In genomic region chr2:109298160-109298559, GRCm38 (mm10) we compare ENCODE assay signal across 27 mouse cellular contexts.
"Had no signal": no experiment of that assay in that cellular context is flagged by ENCODE, and none has a peak within 500 bp of the region (broad histone marks: within the 10 kb centered on the region; RNA-seq: fewer than 3 reads in every experiment).

No protein-coding gene starts in this region.

- H3K4me2 ChIP-seq: embryonic facial prominence, embryonic 12.5 days; embryonic facial prominence, embryonic 13.5 days; embryonic facial prominence, embryonic 15.5 days; forebrain, embryonic 12.5 days; forebrain, embryonic 13.5 days; forebrain, embryonic 15.5 days had no signal

- H3K27ac ChIP-seq: embryonic facial prominence, embryonic 10.5 days; embryonic facial prominence, embryonic 12.5 days; embryonic facial prominence, embryonic 13.5 days; embryonic facial prominence, embryonic 15.5 days; forebrain, embryonic 10.5 days; forebrain, embryonic 12.5 days; forebrain, embryonic 13.5 days; forebrain, embryonic 15.5 days; gastrocnemius, adult 2 months; heart, adult 2 months had no signal

- H3K4me1 ChIP-seq: embryonic facial prominence, embryonic 10.5 days; embryonic facial prominence, embryonic 12.5 days; embryonic facial prominence, embryonic 13.5 days; embryonic facial prominence, embryonic 15.5 days; forebrain, embryonic 10.5 days; forebrain, embryonic 12.5 days; forebrain, embryonic 13.5 days; forebrain, embryonic 15.5 days had no signal

- H3K9ac ChIP-seq: embryonic facial prominence, embryonic 12.5 days; embryonic facial prominence, embryonic 13.5 days; embryonic facial prominence, embryonic 15.5 days; forebrain, embryonic 12.5 days; forebrain, embryonic 13.5 days; forebrain, embryonic 15.5 days; forebrain, postnatal 0 days had no signal

- DNase-seq: cerebellum, adult 8-10 months; cerebellum, adult 9-10 months; cerebellum, adult 9-11 months; cerebellum, postnatal 10 days; cerebellum, postnatal 14 days; cerebellum, postnatal 25 days; cerebellum, postnatal 36 days; embryo, embryonic 11 days; forebrain, postnatal 0 days; gastrocnemius, adult 2 months; gastrocnemius, postnatal 10 days; gastrocnemius, postnatal 25 days; gastrocnemius, postnatal 36 days; heart, adult 11 months; heart, adult 18-20 months; heart, adult 2 months had no signal

- H3K27me3 ChIP-seq: embryonic facial prominence, embryonic 12.5 days; embryonic facial prominence, embryonic 13.5 days; embryonic facial prominence, embryonic 15.5 days; forebrain, embryonic 12.5 days; forebrain, embryonic 13.5 days; forebrain, embryonic 15.5 days had no signal

- H3K9me3 ChIP-seq: embryonic facial prominence, embryonic 10.5 days; embryonic facial prominence, embryonic 12.5 days; embryonic facial prominence, embryonic 13.5 days; embryonic facial prominence, embryonic 15.5 days; forebrain, embryonic 10.5 days; forebrain, embryonic 12.5 days; forebrain, embryonic 13.5 days; forebrain, embryonic 15.5 days had no signal

- H3K4me3 ChIP-seq: embryonic facial prominence, embryonic 10.5 days; embryonic facial prominence, embryonic 12.5 days; embryonic facial prominence, embryonic 13.5 days; embryonic facial prominence, embryonic 15.5 days; erythroblast, embryonic 14.5 days; forebrain, embryonic 10.5 days; forebrain, embryonic 12.5 days; forebrain, embryonic 13.5 days; forebrain, embryonic 15.5 days; gastrocnemius, adult 2 months; heart, adult 2 months had no signal

- ATAC-seq: forebrain, embryonic 13.5 days; forebrain, embryonic 14.5 days; forebrain, embryonic 15.5 days; forebrain, embryonic 16.5 days; forebrain, postnatal 0 days had no signal
